Mouse (Mus musculus) mouse trophoblast stem cell (cell line): Measurements from ENCODE around the gene Ttc30a2.

ENCODE experiments used
- in situ Hi-C, 2 experiments: fragments of 300-500 bp; cut with MseI, MboI; formaldehyde crosslinking; loops; 2 replicates in 1 of 2; 3 replicates in 1 of 2; pipeline ENCODE4 v1.15.1; 2025

The Ttc30a2 gene

GRCm38 (mm10) chr2:75929786-75930444 lies 48.1 kb downstream of the Ttc30a2 start:
- in situ Hi-C loops, result no loop called here

- in situ Hi-C loops, result no loop called here
Measured at GRCm38 (mm10) chr2:75929141-75929540, 48.8 kb downstream of the Ttc30a2 start.

GRCm38 (mm10) chr2:75928011-75928410 lies 50.0 kb downstream of the Ttc30a2 start:
- in situ Hi-C loops, result no loop called here

GRCm38 (mm10) chr2:75926061-75926460 lies 51.9 kb downstream of the Ttc30a2 start:
- in situ Hi-C loops, result no loop called here
